Mouse (Mus musculus) left cerebral cortex, postnatal 25 days (tissue): ENCODE measurements around the gene Eno1. TPM values are rescaled to one million over a fixed set of nuclear protein-coding genes. Genes with fewer than 3 reads are reported as not detected.

Source experiments
- DNase-seq, 2 experiments: peaks; one replicate each; pipeline ENCODE4 v3.0.0; 2022; ENCODE audit warnings: low spot score in 2 of 2, mixed read lengths in 1 of 2
- intact Hi-C: fragments of 180-260 bp; cut with DNase I; formaldehyde crosslinking; loops from one replicate; pipeline ENCODE4 v1.15.1; 2025
- total RNA-seq, 2 experiments: library from RNA; stranded (reverse); gene quantifications; 2 replicates each; pipeline ENCODE4 v1.2.3; 2021

Gene Eno1
- 100 to 1,000 TPM; 424 to 432 TPM for total RNA-seq

GRCm38 (mm10) chr4:150236521-150237481, at the start of gene Eno1:
Gene Eno1, plus strand, starts transcription at chr4:150236721.
- intact Hi-C loops = no loop called here
- peak; percentile 94 to 96 for DNase-seq

GRCm38 (mm10) chr4:150188236-150188635, 48.3 kb upstream of the Eno1 start:
- intact Hi-C loops = no loop called here
- DNase-seq = no peak

- no peak for DNase-seq
- intact Hi-C loops = no loop called here
Observed at GRCm38 (mm10) chr4:150192199-150192598, 44.3 kb upstream of the Eno1 start.

GRCm38 (mm10) chr4:150193915-150194314, 42.6 kb upstream of the Eno1 start:
- peak in 1 of 2 experiments; percentile 8 for DNase-seq
- intact Hi-C loops = no loop called here

- DNase-seq = no peak
- intact Hi-C loops = no loop called here
Observed at GRCm38 (mm10) chr4:150198268-150198667, 38.3 kb upstream of the Eno1 start.

GRCm38 (mm10) chr4:150201232-150201631, 35.3 kb upstream of the Eno1 start, which contains the start of gene Car6:
Gene Car6, minus strand, starts transcription at chr4:150201332.
- no peak for DNase-seq
- intact Hi-C loops = no loop called here

- no peak for DNase-seq
- intact Hi-C loops = no loop called here
Observed at GRCm38 (mm10) chr4:150202702-150203101, 33.8 kb upstream of the Eno1 start.

GRCm38 (mm10) chr4:150204877-150205276, 31.6 kb upstream of the Eno1 start:
- no peak for DNase-seq
- intact Hi-C loops = no loop called here

- intact Hi-C loops = no loop called here
- DNase-seq = no peak
Observed at GRCm38 (mm10) chr4:150209751-150210150, 26.8 kb upstream of the Eno1 start.

- DNase-seq = no peak
- intact Hi-C loops = no loop called here
Observed at GRCm38 (mm10) chr4:150210306-150210705, 26.2 kb upstream of the Eno1 start.

- intact Hi-C loops = no loop called here
- DNase-seq = no peak
Observed at GRCm38 (mm10) chr4:150211930-150212552, 24.5 kb upstream of the Eno1 start.

GRCm38 (mm10) chr4:150212553-150212971, 24.0 kb upstream of the Eno1 start:
- intact Hi-C loops = no loop called here
- DNase-seq = peak in 1 of 2 experiments; percentile 32

GRCm38 (mm10) chr4:150213910-150214309, 22.6 kb upstream of the Eno1 start:
- no peak for DNase-seq
- intact Hi-C loops = no loop called here

- DNase-seq = no peak
- intact Hi-C loops = no loop called here
Observed at GRCm38 (mm10) chr4:150216423-150216822, 20.1 kb upstream of the Eno1 start.

GRCm38 (mm10) chr4:150217042-150217554, 19.4 kb upstream of the Eno1 start:
- no peak for DNase-seq
- intact Hi-C loops = no loop called here

- no peak for DNase-seq
- intact Hi-C loops = loop anchor here (2.0 kb wide), 2 partner anchors 45 to 81 kb away; no protein-coding TSS in a partner anchor
Observed at GRCm38 (mm10) chr4:150217935-150218334, 18.6 kb upstream of the Eno1 start.

GRCm38 (mm10) chr4:150219501-150220292, 16.8 kb upstream of the Eno1 start:
- DNase-seq = peak in 1 of 2 experiments; percentile 53
- intact Hi-C loops = loop anchor here (2.0 kb wide), 2 partner anchors 47 to 83 kb away; no protein-coding TSS in a partner anchor

- intact Hi-C loops = no loop called here
Observed at GRCm38 (mm10) chr4:150220584-150220983, 15.9 kb upstream of the Eno1 start.

GRCm38 (mm10) chr4:150221017-150221640, 15.4 kb upstream of the Eno1 start:
- no peak for DNase-seq
- intact Hi-C loops = no loop called here

More at GRCm38 (mm10) chr4:150220584-150220983, 15.9 kb upstream of the Eno1 start:
- no peak for DNase-seq
